In genomic region chr15:88694033-88694432, GRCm38 (mm10) we compare ENCODE assay signal across 15 mouse cellular contexts. TPM values are rescaled to one million over a fixed set of nuclear protein-coding genes. Genes with fewer than 3 reads are reported as not detected.
DNase-seq lines count a peak whose midpoint lies in the region; ATAC-seq and TF ChIP-seq lines count a peak whose summit lies in the region.
"Had no signal": no experiment of that assay in that cellular context is flagged by ENCODE, and none has a peak within 500 bp of the region (broad histone marks: within the 10 kb centered on the region; RNA-seq: fewer than 3 reads in every experiment).

No protein-coding gene starts in this region.

- no peak overlapping the region for H3K4me2 ChIP-seq in forebrain, embryonic 14.5 days (ENCODE audit: low read length)
- no peak overlapping the region for H3K4me2 ChIP-seq in hindbrain, postnatal 0 days (ENCODE audit: low read depth, low read length)
- H3K4me2 ChIP-seq in hindbrain, embryonic 11.5 days (replicated peaks; ENCODE audit: low read depth, low read length) = no peak overlapping the region
- H3K4me2 ChIP-seq: embryonic facial prominence, embryonic 12.5 days; forebrain, embryonic 12.5 days had no signal

- no peak overlapping the region for H3K27ac ChIP-seq in forebrain, embryonic 14.5 days (ENCODE audit: low read depth, low read length)
- no peak overlapping the region for H3K27ac ChIP-seq in forebrain, embryonic 10.5 days
- H3K27ac ChIP-seq in hindbrain, postnatal 0 days = no peak overlapping the region
- no peak overlapping the region for H3K27ac ChIP-seq in hindbrain, embryonic 11.5 days (ENCODE audit: low read depth, low read length)
- H3K27ac ChIP-seq: embryonic facial prominence, embryonic 12.5 days; forebrain, embryonic 12.5 days; liver, embryonic 14.5 days had no signal

- no peaks in the 10 kb centered on the region for H3K4me1 ChIP-seq in forebrain, embryonic 14.5 days (ENCODE audit: control insufficient read depth, insufficient read depth, low read length)
- no peaks in the 10 kb centered on the region for H3K4me1 ChIP-seq in forebrain, embryonic 10.5 days
- H3K4me1 ChIP-seq in hindbrain, postnatal 0 days (ENCODE audit: insufficient read depth, low read length) = 0 out of 2 replicates have a peak, but pooled peaks cover 3% of the 10 kb centered on the region
- no peaks in the 10 kb centered on the region for H3K4me1 ChIP-seq in hindbrain, embryonic 11.5 days (replicated peaks; ENCODE audit: control insufficient read depth, insufficient read depth, low read length)
- H3K4me1 ChIP-seq: embryonic facial prominence, embryonic 12.5 days had no signal

- no peaks in the 10 kb centered on the region for H3K9me3 ChIP-seq in forebrain, embryonic 14.5 days (replicated peaks; ENCODE audit: control insufficient read depth, low read length)
- H3K9me3 ChIP-seq in forebrain, embryonic 10.5 days = no peaks in the 10 kb centered on the region
- H3K9me3 ChIP-seq in hindbrain, postnatal 0 days (ENCODE audit: low read length) = no peaks in the 10 kb centered on the region
- no peaks in the 10 kb centered on the region for H3K9me3 ChIP-seq in hindbrain, embryonic 11.5 days (ENCODE audit: control insufficient read depth, low read length)
- H3K9me3 ChIP-seq: embryonic facial prominence, embryonic 12.5 days; forebrain, embryonic 12.5 days had no signal

- no peak overlapping the region for H3K9ac ChIP-seq in forebrain, embryonic 14.5 days (ENCODE audit: low read length)
- no peak overlapping the region for H3K9ac ChIP-seq in hindbrain, postnatal 0 days (replicated peaks; ENCODE audit: low read length)
- no peak overlapping the region for H3K9ac ChIP-seq in hindbrain, embryonic 11.5 days (ENCODE audit: low read depth, low read length)
- H3K9ac ChIP-seq: embryonic facial prominence, embryonic 12.5 days; forebrain, embryonic 12.5 days; liver, embryonic 14.5 days had no signal

- ATAC-seq in forebrain, embryonic 14.5 days = no peak
- ATAC-seq in hindbrain, postnatal 0 days = peak; percentile 47; the same call in 1 of the 2 replicates
- no peak for ATAC-seq in hindbrain, embryonic 11.5 days (ENCODE audit: low FRiP score)

- no peak overlapping the region for H3K4me3 ChIP-seq in forebrain, embryonic 14.5 days (ENCODE audit: low read depth, low read length)
- no peak overlapping the region for H3K4me3 ChIP-seq in forebrain, embryonic 10.5 days
- H3K4me3 ChIP-seq in hindbrain, postnatal 0 days (ENCODE audit: low read length) = no peak overlapping the region
- H3K4me3 ChIP-seq in hindbrain, embryonic 11.5 days (ENCODE audit: low read depth, low read length) = no peak overlapping the region
- H3K4me3 ChIP-seq: embryonic facial prominence, embryonic 12.5 days; forebrain, embryonic 12.5 days; myocyte had no signal

- WGBS in forebrain, embryonic 14.5 days = 67% methylated on average over 5 of the region's 5 CpGs
- 91% methylated on average over 5 of the region's 5 CpGs for WGBS in forebrain, embryonic 10.5 days
- WGBS in hindbrain, postnatal 0 days = 30% methylated on average over 5 of the region's 5 CpGs
- WGBS in hindbrain, embryonic 11.5 days = 90% methylated on average over 5 of the region's 5 CpGs

- H3K36me3 ChIP-seq in forebrain, embryonic 14.5 days (ENCODE audit: control insufficient read depth, insufficient read depth, low read length) = peaks cover 98% of the 10 kb centered on the region
- H3K36me3 ChIP-seq in forebrain, embryonic 10.5 days (replicated peaks) = peaks cover 100% of the 10 kb centered on the region
- peaks cover 53% of the 10 kb centered on the region for H3K36me3 ChIP-seq in hindbrain, postnatal 0 days (ENCODE audit: insufficient read depth, low read length)
- H3K36me3 ChIP-seq in hindbrain, embryonic 11.5 days (ENCODE audit: control insufficient read depth, insufficient read depth, low read length) = peaks cover 36% of the 10 kb centered on the region

- no peaks in the 10 kb centered on the region for H3K27me3 ChIP-seq in forebrain, embryonic 14.5 days (replicated peaks; ENCODE audit: control insufficient read depth, insufficient read depth, low read length)
- no peaks in the 10 kb centered on the region for H3K27me3 ChIP-seq in forebrain, embryonic 10.5 days (ENCODE audit: poor library complexity, severe bottlenecking)
- H3K27me3 ChIP-seq in hindbrain, postnatal 0 days (ENCODE audit: insufficient read depth, low read length) = no peaks in the 10 kb centered on the region
- H3K27me3 ChIP-seq in hindbrain, embryonic 11.5 days (ENCODE audit: control insufficient read depth, insufficient read depth, low read length) = no peaks in the 10 kb centered on the region
- H3K27me3 ChIP-seq: embryonic facial prominence, embryonic 12.5 days; forebrain, embryonic 12.5 days had no signal

- no peak for TF ChIP-seq CTCF in hindbrain, postnatal 0 days (IDR thresholded peaks at IDR 0.05; ENCODE audit: low read depth)

- DNase-seq in forebrain, embryonic 14.5 days (ENCODE audit: low spot score) = peak; percentile 40
- no peak for DNase-seq in forebrain, embryonic 10.5 days (ENCODE audit: extremely low spot score, low spot score)
- DNase-seq in hindbrain, postnatal 0 days (ENCODE audit: low spot score) = peak; percentile 73
- DNase-seq in hindbrain, embryonic 11.5 days (ENCODE audit: low spot score) = no peak
- peak; percentile 56 for DNase-seq in retina, postnatal 1 day
- no peak for DNase-seq in retina, embryonic 14.5 days (ENCODE audit: low spot score)
- no peak for DNase-seq in gastrocnemius, adult 8-10 months (ENCODE audit: low spot score in 2 of 2)
- no peak for DNase-seq in gastrocnemius, postnatal 25 days
- DNase-seq: adrenal gland, postnatal 14 days; cerebellum, postnatal 14 days; thymus, postnatal 36 days had no signal

RNA-seq across cellular contexts. Expression of gene Brd1, which starts 40.0 kb away (rescaled TPM):
- 27.0 and 27.9 TPM in 2 replicates for polyA plus RNA-seq in forebrain, embryonic 14.5 days (2014; fragmentation: Nextera tagmentation; extraction: Ambion mirVana)
- polyA plus RNA-seq in forebrain, embryonic 10.5 days (2016; fragmentation: Nextera tagmentation; extraction: Ambion mirVana) = 21.7 and 22.7 TPM in 2 replicates
- 43.5 and 45.2 TPM in 2 replicates for total RNA-seq in hindbrain, postnatal 0 days (2014; rRNA removed)
- 12.4 and 13.1 TPM in 2 replicates for polyA plus RNA-seq in hindbrain, postnatal 0 days (2015; fragmentation: Nextera tagmentation; extraction: Ambion mirVana)
- polyA plus RNA-seq in hindbrain, embryonic 11.5 days (2014; fragmentation: Nextera tagmentation; extraction: Ambion mirVana) = 25.2 and 29.4 TPM in 2 replicates
- 10 to 100 TPM; 23.3 to 26.7 (median 26.1) TPM for total RNA-seq in gastrocnemius, adult 8-10 months (2022)
- 10 to 100 TPM; 20.9 to 21.6 TPM for total RNA-seq in gastrocnemius, postnatal 25 days (2021)

RNA-seq across cellular contexts. Expression of gene Zbed4, which starts 57.4 kb away (rescaled TPM):
- 25.0 TPM in 2 replicates for polyA plus RNA-seq in forebrain, embryonic 14.5 days (2014; fragmentation: Nextera tagmentation; extraction: Ambion mirVana)
- 39.6 and 40.3 TPM in 2 replicates for polyA plus RNA-seq in forebrain, embryonic 10.5 days (2016; fragmentation: Nextera tagmentation; extraction: Ambion mirVana)
- total RNA-seq in hindbrain, postnatal 0 days (2014; rRNA removed) = 18.6 and 18.8 TPM in 2 replicates
- 4.8 and 5.4 TPM in 2 replicates for polyA plus RNA-seq in hindbrain, postnatal 0 days (2015; fragmentation: Nextera tagmentation; extraction: Ambion mirVana)
- 38.2 and 43.1 TPM in 2 replicates for polyA plus RNA-seq in hindbrain, embryonic 11.5 days (2014; fragmentation: Nextera tagmentation; extraction: Ambion mirVana)
- 10 to 100 TPM; 15.4 to 21.4 (median 16.2) TPM for total RNA-seq in gastrocnemius, adult 8-10 months (2022)
- total RNA-seq in gastrocnemius, postnatal 25 days (2021) = 10 to 100 TPM in 1 of 2 experiments, 1 to 10 TPM in 1; 9.0 to 11.3 TPM

Comparison
In these comparisons a context has a peak if more than half of its experiments do, and no peak if none do; other contexts are left out.
1. DNase-seq: peak in forebrain, embryonic 14.5 days (single experiment), hindbrain, postnatal 0 days (single experiment) and retina, postnatal 1 day (single experiment); none in forebrain, embryonic 10.5 days (single experiment), hindbrain, embryonic 11.5 days (single experiment), retina, embryonic 14.5 days (single experiment), gastrocnemius, adult 8-10 months (0 of 2) and gastrocnemius, postnatal 25 days (single experiment).